Mouse (Mus musculus) ovary, postnatal 14 days (tissue): ENCODE results near the gene Pgm5.

Experiments
- DNase-seq: peaks from one replicate; pipeline ENCODE4 v3.0.0; 2022; ENCODE audit warnings: low spot score

Gene Pgm5

GRCm38 (mm10) chr19:24871037-24871635, 9.5 kb upstream of the Pgm5 start:
- peak; percentile 76 for DNase-seq

GRCm38 (mm10) chr19:24865436-24865835, 3.8 kb upstream of the Pgm5 start:
- no peak for DNase-seq

- DNase-seq, result no peak
Measured at GRCm38 (mm10) chr19:24861276-24861611, 411 bp downstream of the Pgm5 start.

GRCm38 (mm10) chr19:24851456-24852315, 10.0 kb downstream of the Pgm5 start:
- DNase-seq, result peak; percentile 26

GRCm38 (mm10) chr19:24848844-24849243, 12.8 kb downstream of the Pgm5 start:
- DNase-seq, result no peak

GRCm38 (mm10) chr19:24848345-24848744, 13.3 kb downstream of the Pgm5 start:
- DNase-seq, result no peak

- no peak for DNase-seq
Measured at GRCm38 (mm10) chr19:24845007-24845546, 16.6 kb downstream of the Pgm5 start.

GRCm38 (mm10) chr19:24842080-24842479, 19.6 kb downstream of the Pgm5 start:
- DNase-seq, result no peak

GRCm38 (mm10) chr19:24824517-24824916, 37.1 kb downstream of the Pgm5 start:
- no peak for DNase-seq

GRCm38 (mm10) chr19:24815661-24816221, 45.9 kb downstream of the Pgm5 start:
- no peak for DNase-seq

- no peak for DNase-seq
Measured at GRCm38 (mm10) chr19:24812861-24813293, 48.8 kb downstream of the Pgm5 start.

GRCm38 (mm10) chr19:24812106-24812810, 49.4 kb downstream of the Pgm5 start:
- no peak for DNase-seq

- DNase-seq, result no peak
Measured at GRCm38 (mm10) chr19:24811451-24811850, 50.2 kb downstream of the Pgm5 start.

GRCm38 (mm10) chr19:24806013-24806412, 55.6 kb downstream of the Pgm5 start:
- DNase-seq, result no peak

- no peak for DNase-seq
Measured at GRCm38 (mm10) chr19:24797606-24798005, 64.0 kb downstream of the Pgm5 start.

- DNase-seq, result no peak
Measured at GRCm38 (mm10) chr19:24794350-24794749, 67.3 kb downstream of the Pgm5 start.

GRCm38 (mm10) chr19:24793545-24794139, 68.0 kb downstream of the Pgm5 start:
- no peak for DNase-seq

GRCm38 (mm10) chr19:24792876-24793275, 68.8 kb downstream of the Pgm5 start:
- DNase-seq, result no peak

GRCm38 (mm10) chr19:24785898-24786297, 75.8 kb downstream of the Pgm5 start:
- DNase-seq, result no peak

GRCm38 (mm10) chr19:24785056-24785675, 76.5 kb downstream of the Pgm5 start:
- DNase-seq, result no peak

- DNase-seq, result no peak
Measured at GRCm38 (mm10) chr19:24783736-24784135, 77.9 kb downstream of the Pgm5 start.
